Mouse (Mus musculus) liver, embryonic 14.5 days (tissue): ENCODE data around the gene Art4. TPM values are rescaled to one million over a fixed set of nuclear protein-coding genes. Genes with fewer than 3 reads are reported as not detected.
A peak's percentile ranks its signal among the peaks of the same experiment; 100 is the strongest.

Experiments
- ATAC-seq: fragments of 200-750 bp; cut with Nextera tagmentation; 2 replicates; pipeline ENCODE4 v1.8.0; 2017; ENCODE audit warnings: moderate number of reproducible peaks, mild to moderate bottlenecking, moderate library complexity; ENCODE audit not compliant: insufficient read depth
- DNase-seq, 3 experiments: peaks; one replicate each; pipeline ENCODE4 v3.0.0-alpha.2; 2012 to 2013; ENCODE audit warnings: low read depth in 3 of 3, low spot score in 3 of 3
- H3K27ac ChIP-seq: fragments of 300-500 bp; sonication (generic); 2 replicates; pipeline ENCODE4 v1.5.1; 2014; ENCODE audit warnings: moderate library complexity, mild to moderate bottlenecking, control low read depth, inconsistent platforms
- H3K27me3 ChIP-seq: fragments of 300-500 bp; sonication (generic); 2 replicates; pipeline ENCODE4 v1.6.1; 2014; ENCODE audit warnings: mild to moderate bottlenecking, low read length, moderate library complexity; ENCODE audit not compliant: control insufficient read depth, insufficient read depth
- H3K36me3 ChIP-seq: fragments of 300-500 bp; sonication (generic); replicated peaks from 2 replicates; pipeline ENCODE4 v1.6.1; 2014; ENCODE audit warnings: low read depth; ENCODE audit not compliant: control insufficient read depth, insufficient read depth
- H3K4me1 ChIP-seq, 2 experiments: fragments of 200-500 bp in 1 of 2; fragments of 300-500 bp in 1 of 2; sonication (generic) in 1 of 2; replicated peaks; 2 replicates each; pipeline ENCODE4 v1.6.1; 2012 to 2014; ENCODE audit warnings: antibody characterized with exemption in 1 of 2, inconsistent platforms in 1 of 2, low read length in 1 of 2; ENCODE audit not compliant: control insufficient read depth in 2 of 2, insufficient read depth in 2 of 2
- H3K4me2 ChIP-seq: fragments of 300-500 bp; sonication (generic); 2 replicates; pipeline ENCODE4 v1.6.1; 2014; ENCODE audit warnings: low read depth, mild to moderate bottlenecking, control low read depth, moderate library complexity
- H3K4me3 ChIP-seq, 2 experiments: fragments of 200-500 bp in 1 of 2; fragments of 300-500 bp in 1 of 2; sonication (generic) in 1 of 2; 2 replicates each; pipeline ENCODE4 v1.5.1; 2012 to 2014; ENCODE audit warnings: low read depth in 2 of 2, low read length in 2 of 2, mild to moderate bottlenecking in 2 of 2, control low read depth in 1 of 2, inconsistent platforms in 1 of 2, moderate library complexity in 1 of 2; ENCODE audit not compliant: insufficient read depth in 1 of 2
- H3K9ac ChIP-seq: fragments of 300-500 bp; sonication (generic); replicated peaks from 2 replicates; pipeline ENCODE4 v1.6.1; 2014; ENCODE audit warnings: mild to moderate bottlenecking, control low read depth, moderate library complexity
- H3K9me3 ChIP-seq: fragments of 300-500 bp; sonication (generic); 2 replicates; pipeline ENCODE4 v1.6.1; 2016; ENCODE audit warnings: low read length, mixed read lengths; ENCODE audit not compliant: control insufficient read depth
- CTCF ChIP-seq: IDR thresholded peaks from 2 replicates; pipeline ENCODE4 v1.5.1; 2016; ENCODE audit warnings: antibody characterized with exemption, low read depth, control low read depth
- EP300 ChIP-seq: IDR thresholded peaks from 2 replicates; pipeline ENCODE4 v1.6.1; 2016; ENCODE audit warnings: antibody characterized with exemption, low read depth
- WGBS: fragments of 180-500 bp; shearing (Covaris S2); extraction: QIAGEN DNeasy Blood & Tissue Kit; methylation state at CpG from one replicate; pipeline ENCODE4 v1.1.7; 2014; ENCODE audit not compliant: insufficient replicate concordance; 5-methylcytosine and 5-hydroxymethylcytosine counted together
- polyA plus RNA-seq, 2 experiments: library from polyadenylated mRNA; depleted of rRNA in 1 of 2; stranded (reverse) in 1 of 2; unstranded in 1 of 2; fragments of >200 nt; fragmentation: Nextera tagmentation in 1 of 2; extraction: Ambion mirVana in 1 of 2; gene quantifications; 2 replicates each; pipeline versions ENCODE4 v1.2.1 to v1.2.3; 2012 to 2014

Art4 gene
- polyA plus RNA-seq, 2 experiments: 20.3 to 23.3 TPM

DNA sequence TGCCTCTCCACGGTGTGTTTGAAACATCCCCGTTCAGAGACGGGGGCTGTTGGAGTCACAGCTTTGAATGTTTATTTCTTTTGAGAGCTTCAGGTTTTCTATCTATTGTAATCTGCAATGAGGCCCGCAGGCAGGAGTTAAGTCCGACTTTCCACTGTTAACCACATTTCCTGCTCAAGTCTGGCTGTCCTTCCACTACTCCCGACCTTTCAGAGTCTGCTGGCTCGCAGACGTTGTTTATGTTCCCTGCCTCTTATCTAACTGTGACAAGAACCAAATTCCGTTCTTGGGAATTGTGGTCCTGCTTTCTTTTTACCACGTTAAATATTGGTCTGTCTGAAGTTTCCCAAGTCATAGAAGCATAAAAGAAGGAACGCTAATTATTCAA, 334 bp upstream of the Art4 start:
- peak overlapping the region; percentile 67 for H3K4me2 ChIP-seq
- H3K9me3 ChIP-seq: no peaks in the 10 kb centered on the region
- H3K4me3 ChIP-seq: peak overlapping the region; percentile 73 to 97
- H3K27me3 ChIP-seq: no peaks in the 10 kb centered on the region
- H3K27ac ChIP-seq: peak overlapping the region; percentile 99
- peaks cover 37 to 38% of the 10 kb centered on the region in 2 experiments for H3K4me1 ChIP-seq
- peak overlapping the region; percentile 90 for H3K9ac ChIP-seq
- 4% methylated on average over 11 of the region's 11 CpGs for WGBS
- ATAC-seq (peak; percentile 71), DNase-seq (peak in 1 of 3 experiments; percentile 45)
- H3K36me3 ChIP-seq: peaks cover 30% of the 10 kb centered on the region
- TF ChIP-seq EP300 (no peak), CTCF (no peak; the same call in 1 of the 2 replicates)

GRCm38 (mm10) chr6:136856071-136856636, 1.4 kb downstream of the Art4 start:
- H3K27ac ChIP-seq: peak overlapping the region; percentile 99
- H3K4me3 ChIP-seq: peak overlapping the region; percentile 73 to 97
- no peak for TF ChIP-seq CTCF
- TF ChIP-seq EP300: no peak
- peaks cover 45% of the 10 kb centered on the region for H3K36me3 ChIP-seq
- ATAC-seq (peak; percentile 27; the same call in 1 of the 2 replicates), DNase-seq (peak; percentile 64 to 80 (median 72))
- no peaks in the 10 kb centered on the region for H3K9me3 ChIP-seq
- peaks cover 41 to 42% of the 10 kb centered on the region in 2 experiments for H3K4me1 ChIP-seq
- H3K9ac ChIP-seq: peak overlapping the region; percentile 90
- WGBS: 13% methylated on average over 14 of the region's 14 CpGs
- H3K27me3 ChIP-seq: no peaks in the 10 kb centered on the region
- peak overlapping the region; percentile 67 for H3K4me2 ChIP-seq

DNA sequence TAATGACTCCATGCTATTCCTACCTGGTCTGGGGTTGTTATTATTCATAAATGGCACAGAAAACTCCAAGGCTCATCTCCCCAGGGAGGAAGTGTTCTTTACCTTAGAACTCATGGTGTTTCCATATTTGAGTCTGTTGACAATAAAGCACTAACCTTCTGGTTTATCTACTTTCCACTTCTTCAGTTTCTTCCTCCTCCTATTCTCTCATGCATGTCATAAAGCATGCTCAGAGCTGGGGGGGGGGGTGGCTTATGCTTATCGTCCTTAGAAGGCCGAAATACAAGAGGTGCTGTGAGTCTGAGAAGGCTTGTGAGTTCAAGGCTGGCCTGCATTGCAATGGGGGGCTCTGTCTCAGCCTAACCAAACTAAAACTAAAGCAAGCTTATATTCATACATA, 2.4 kb downstream of the Art4 start:
- Histone ChIP-seq H3K9ac (peak overlapping the region; percentile 90), H3K36me3 (peaks cover 54% of the 10 kb centered on the region), H3K9me3 (no peaks in the 10 kb centered on the region), H3K4me2 (peak overlapping the region; percentile 67), H3K27ac (peak overlapping the region; percentile 99), H3K4me1 (peaks cover 37 to 47% of the 10 kb centered on the region in 2 experiments), H3K27me3 (no peaks in the 10 kb centered on the region), H3K4me3 (peak overlapping the region; percentile 73 to 97)
- WGBS: 15% methylated on average over 2 of the region's 2 CpGs
- DNase-seq: no peak
- TF ChIP-seq EP300 (no peak), CTCF (no peak)
- no peak for ATAC-seq

DNA sequence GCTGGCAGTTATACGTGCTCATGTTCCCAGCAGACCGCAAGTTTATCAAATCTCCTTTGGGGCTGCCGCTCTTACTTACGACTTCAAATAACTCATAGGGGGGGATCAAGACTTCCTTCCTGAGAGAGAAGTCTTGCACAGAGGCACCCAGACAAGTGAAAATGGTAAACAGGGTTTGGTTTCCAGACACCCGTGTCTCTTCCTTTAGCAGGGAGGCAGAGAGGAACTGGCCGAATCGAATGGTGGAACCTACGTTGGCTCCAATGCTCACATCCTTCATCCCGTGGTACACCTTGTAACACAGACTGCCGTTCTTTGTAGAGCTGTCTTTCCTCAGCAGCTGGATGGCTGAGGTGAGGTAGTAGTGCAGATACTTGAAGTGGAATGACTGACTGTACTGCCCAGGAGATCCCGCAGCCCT, 3.2 kb downstream of the Art4 start:
- Histone ChIP-seq H3K4me1 (peaks cover 31 to 51% of the 10 kb centered on the region in 2 experiments), H3K36me3 (peaks cover 62% of the 10 kb centered on the region), H3K9ac (peak overlapping the region; percentile 90), H3K4me2 (peak overlapping the region; percentile 67), H3K27ac (no peak overlapping the region; the same call in 1 of the 2 replicates), H3K27me3 (no peaks in the 10 kb centered on the region), H3K4me3 (peak overlapping the region; percentile 73 to 97), H3K9me3 (no peaks in the 10 kb centered on the region)
- ATAC-seq (no peak), DNase-seq (no peak)
- 26% methylated on average over 11 of the region's 11 CpGs for WGBS
- TF ChIP-seq CTCF (no peak), EP300 (no peak)

DNA sequence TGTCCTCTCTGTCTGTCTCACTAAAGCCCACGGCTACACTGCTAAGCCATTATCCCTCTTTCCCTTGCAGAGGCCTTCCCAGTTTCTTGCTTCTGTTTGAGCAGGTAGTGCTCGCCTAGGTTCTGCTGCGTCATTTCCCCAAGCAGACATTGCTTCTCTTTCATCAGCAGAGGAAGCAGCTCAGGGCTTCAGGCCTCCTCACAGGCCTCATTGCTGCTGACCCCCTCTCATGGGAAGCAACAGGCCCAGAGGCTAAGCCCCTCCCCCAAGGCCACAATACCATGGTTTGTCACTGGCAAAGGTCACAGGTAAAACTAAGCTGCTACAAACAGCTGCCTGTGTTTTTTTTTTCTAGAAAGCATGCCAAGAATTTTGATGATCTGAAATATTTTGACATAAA, 4.8 kb downstream of the Art4 start:
- H3K9ac ChIP-seq: peak overlapping the region; percentile 27; the same call in 1 of the 2 replicates
- no peak for TF ChIP-seq EP300
- TF ChIP-seq CTCF: no peak
- WGBS: 53% methylated on average over 3 of the region's 3 CpGs
- peak overlapping the region; percentile 33; the same call in 1 of the 2 replicates for H3K27ac ChIP-seq
- no peak for DNase-seq
- no peaks in the 10 kb centered on the region for H3K27me3 ChIP-seq
- H3K4me1 ChIP-seq: peaks cover 31 to 51% of the 10 kb centered on the region in 2 experiments
- H3K4me3 ChIP-seq: peak overlapping the region; percentile 7 to 9
- no peaks in the 10 kb centered on the region for H3K9me3 ChIP-seq
- H3K4me2 ChIP-seq: peak overlapping the region; percentile 67
- ATAC-seq: no peak
- peaks cover 78% of the 10 kb centered on the region for H3K36me3 ChIP-seq
